Mouse (Mus musculus): ENCODE data around the gene Agap1. TPM values are rescaled to one million over a fixed set of nuclear protein-coding genes. Genes with fewer than 3 reads are reported as not detected.

Gene Agap1
- total RNA-seq, 2 experiments from 2014 or later, result 16.5 to 26.3 TPM

- DNase-seq, result no peak
- intact Hi-C loops (cut with DNase I), result no loop called here
These were observed 235.1 kb downstream of the Agap1 start for GRCm38 (mm10) chr1:89689544-89690212.

- DNase-seq, result no peak
- intact Hi-C loops (cut with DNase I), result no loop called here
These were observed 236.5 kb downstream of the Agap1 start for GRCm38 (mm10) chr1:89691096-89691495.

DNA sequence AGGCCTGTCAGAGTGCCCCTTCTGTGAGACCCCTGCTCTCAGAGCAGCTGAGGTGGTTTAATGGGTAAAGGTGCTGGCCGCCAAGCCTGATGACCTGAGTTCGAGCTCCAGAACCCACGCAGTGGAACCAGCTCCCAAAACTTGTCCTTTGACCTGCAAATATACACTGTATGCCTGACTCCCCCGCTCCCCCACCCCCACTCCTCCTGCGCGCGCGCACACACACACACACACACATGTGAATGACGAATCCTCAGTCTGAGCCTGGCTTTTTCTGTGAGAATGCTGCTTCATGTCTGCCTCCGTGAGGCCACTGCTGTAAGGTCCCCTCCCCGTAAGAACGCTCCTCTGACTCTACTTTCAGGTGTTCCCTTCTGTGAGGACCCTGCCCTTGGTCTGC is 237.8 kb downstream of the Agap1 start:
- intact Hi-C loops (cut with DNase I), result no loop called here
- DNase-seq, result no peak

- intact Hi-C loops (cut with DNase I), result no loop called here
These were observed 240.3 kb downstream of the Agap1 start for GRCm38 (mm10) chr1:89694916-89695315.

GRCm38 (mm10) chr1:89697241-89697640 is 242.6 kb downstream of the Agap1 start:
- intact Hi-C loops (cut with DNase I), result no loop called here

More at GRCm38 (mm10) chr1:89694916-89695315, 240.3 kb downstream of the Agap1 start:
- no peak for DNase-seq

DNA sequence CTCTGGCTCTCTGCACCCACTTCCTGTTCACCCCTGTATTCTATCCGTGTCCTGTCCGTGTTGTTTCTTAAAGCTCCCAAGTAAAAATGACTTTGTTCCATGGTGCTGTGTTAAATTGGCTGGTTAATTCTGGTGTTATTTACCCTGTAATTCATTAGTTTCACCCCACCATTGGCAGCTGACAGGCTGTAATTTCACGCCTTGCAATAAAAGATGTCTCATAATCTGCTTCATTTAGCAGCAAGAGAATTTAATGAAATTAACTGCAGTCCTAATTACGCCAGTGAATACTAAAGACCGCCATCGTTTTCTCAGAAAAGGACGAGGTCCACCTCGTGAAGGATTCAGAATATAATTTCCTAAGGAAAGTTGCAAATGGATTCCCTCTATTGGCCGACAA is 245.6 kb downstream of the Agap1 start:
- intact Hi-C loops (cut with DNase I), result no loop called here
- DNase-seq, result no peak

More at GRCm38 (mm10) chr1:89697241-89697640, 242.6 kb downstream of the Agap1 start:
- no peak for DNase-seq

DNA sequence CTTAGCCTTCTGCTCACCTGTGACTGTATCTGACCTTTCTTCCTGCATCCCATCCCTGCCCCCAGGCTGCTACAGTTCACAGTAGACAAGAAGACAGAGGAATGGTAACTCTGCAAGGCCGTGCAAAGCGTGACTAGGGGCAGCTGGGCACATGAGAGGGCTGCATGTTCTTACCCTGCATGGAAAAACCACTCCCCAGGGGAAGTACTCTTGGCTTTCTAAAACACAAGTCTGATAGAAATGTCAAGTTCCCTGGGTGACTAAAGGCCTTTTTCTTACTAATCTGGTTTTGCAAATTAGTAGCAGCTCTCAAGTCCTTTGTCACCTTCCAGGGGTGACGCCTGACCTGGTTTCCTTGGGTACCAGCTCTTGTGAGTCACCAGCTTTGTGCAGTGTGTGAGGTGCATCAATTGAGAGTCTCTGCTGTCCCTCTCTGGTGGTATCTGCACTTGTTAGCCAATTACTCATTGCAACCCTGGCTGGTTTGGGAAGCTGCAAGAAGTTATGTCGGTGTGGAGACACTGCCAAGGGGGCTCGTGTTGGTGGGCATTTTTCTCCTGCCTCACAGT is 246.6 kb downstream of the Agap1 start:
- intact Hi-C loops (cut with DNase I), result no loop called here
- no peak for DNase-seq

- intact Hi-C loops (cut with DNase I), result no loop called here
- DNase-seq, result no peak
These were observed 248.7 kb downstream of the Agap1 start for GRCm38 (mm10) chr1:89703294-89703693.

GRCm38 (mm10) chr1:89705670-89706069 is 251.1 kb downstream of the Agap1 start:
- intact Hi-C loops (cut with DNase I), result no loop called here
- DNase-seq, result no peak

GRCm38 (mm10) chr1:89706862-89707261 is 252.3 kb downstream of the Agap1 start:
- DNase-seq, result no peak
- intact Hi-C loops (cut with DNase I), result no loop called here

DNA sequence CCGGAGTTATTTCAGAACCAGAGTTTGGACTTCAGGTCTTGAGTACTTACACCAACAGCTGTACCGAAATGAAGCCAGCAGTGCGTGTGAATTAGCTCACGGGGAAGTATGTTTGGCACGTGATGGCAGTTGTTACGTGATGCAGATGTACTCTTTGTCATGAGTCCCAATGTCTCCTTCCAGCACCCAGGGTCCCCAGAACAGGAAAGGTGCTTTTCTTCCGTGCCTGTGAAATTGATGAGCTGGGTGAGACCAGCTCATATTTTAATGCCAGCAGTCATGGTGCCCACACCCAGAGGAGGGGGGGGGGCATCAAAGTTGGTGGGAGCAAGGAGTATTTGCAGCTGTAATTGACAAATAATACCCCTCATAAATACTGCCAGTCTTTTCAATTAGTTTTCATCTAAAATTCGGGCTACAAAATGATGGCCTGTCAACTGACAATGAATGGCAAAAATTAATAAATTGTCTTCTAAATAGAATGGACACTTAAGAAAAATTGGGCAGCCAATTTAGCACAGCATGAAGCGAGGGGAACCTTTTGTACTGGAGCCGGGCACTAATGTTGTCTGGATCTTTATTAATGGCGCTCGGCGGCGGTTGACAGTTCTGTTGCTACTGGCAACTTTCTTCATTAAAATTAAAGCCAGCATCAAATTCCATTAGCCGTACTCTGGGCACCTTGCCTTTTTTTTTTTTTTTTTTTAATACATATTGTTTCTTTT is 253.3 kb downstream of the Agap1 start:
- no peak for DNase-seq
- intact Hi-C loops (cut with DNase I), result no loop called here

DNA sequence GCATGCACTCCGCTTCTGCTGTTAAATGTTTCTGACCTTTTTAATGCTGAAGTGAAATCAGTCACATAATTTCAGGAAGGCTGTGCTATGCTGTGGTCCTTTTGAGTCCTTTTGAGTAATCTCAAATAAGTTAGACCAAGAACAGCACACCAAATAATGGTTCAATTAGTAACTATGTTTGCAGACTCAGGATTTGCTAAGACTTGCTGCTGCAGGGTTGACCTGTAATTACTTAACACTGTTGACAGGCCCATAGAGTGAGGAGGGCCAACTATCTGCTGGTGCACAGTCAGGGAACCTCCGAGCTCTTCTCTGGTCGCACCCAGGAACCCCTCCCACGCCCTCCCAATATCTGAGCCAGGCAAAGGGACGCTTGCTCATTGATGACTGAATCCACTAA is 255.2 kb downstream of the Agap1 start:
- no peak for DNase-seq
- intact Hi-C loops (cut with DNase I), result no loop called here

DNA sequence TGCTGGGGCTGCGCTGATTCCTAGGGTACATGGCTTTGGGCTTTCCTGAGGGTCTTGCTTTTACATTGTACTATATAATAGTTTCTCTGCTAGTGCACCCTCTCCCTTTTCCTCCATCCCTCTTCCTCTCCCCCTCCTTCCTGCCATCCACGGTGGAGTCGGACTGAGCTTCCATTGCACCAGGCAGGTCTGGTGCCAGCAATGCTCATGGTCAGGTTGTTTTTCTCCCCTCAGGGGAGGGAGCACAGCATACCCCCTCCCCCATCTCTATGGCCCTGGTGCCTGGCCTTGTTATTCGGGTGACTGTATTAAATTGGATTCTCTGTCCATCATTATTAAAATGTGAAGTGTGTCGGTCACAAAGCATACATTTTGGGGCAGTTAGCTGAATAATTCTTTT is 259.1 kb downstream of the Agap1 start:
- intact Hi-C loops (cut with DNase I), result no loop called here
- no peak for DNase-seq

- intact Hi-C loops (cut with DNase I), result no loop called here
- DNase-seq, result no peak
These were observed 259.8 kb downstream of the Agap1 start for GRCm38 (mm10) chr1:89714165-89714980.

GRCm38 (mm10) chr1:89716234-89716633 is 261.6 kb downstream of the Agap1 start:
- intact Hi-C loops (cut with DNase I), result no loop called here
- no peak for DNase-seq

GRCm38 (mm10) chr1:89717100-89717499 is 262.5 kb downstream of the Agap1 start:
- intact Hi-C loops (cut with DNase I), result no loop called here
- no peak for DNase-seq

GRCm38 (mm10) chr1:89718782-89719403 is 264.3 kb downstream of the Agap1 start:
- no peak for DNase-seq
- intact Hi-C loops (cut with DNase I), result no loop called here

DNA sequence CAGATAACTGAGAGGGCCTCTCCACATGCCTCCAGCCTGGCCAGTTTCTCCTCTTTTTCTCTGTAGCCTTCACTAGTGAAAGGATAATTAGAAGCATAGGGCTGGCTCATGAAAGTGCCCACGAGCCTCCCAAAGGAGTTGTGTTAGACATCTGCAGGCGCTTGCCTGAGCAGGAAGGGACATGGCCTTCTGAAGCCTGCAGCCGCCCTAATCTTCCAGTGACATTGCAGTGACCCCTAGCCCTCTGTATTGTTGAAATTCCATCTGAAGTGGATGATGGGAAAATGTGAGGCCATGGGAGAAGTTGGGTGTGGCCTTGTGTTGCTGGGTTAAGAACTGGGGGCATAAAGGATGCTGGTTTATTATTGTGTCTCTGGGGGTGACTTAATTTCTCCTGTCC is 269.5 kb downstream of the Agap1 start:
- DNase-seq, result no peak
- intact Hi-C loops (cut with DNase I), result no loop called here

DNA sequence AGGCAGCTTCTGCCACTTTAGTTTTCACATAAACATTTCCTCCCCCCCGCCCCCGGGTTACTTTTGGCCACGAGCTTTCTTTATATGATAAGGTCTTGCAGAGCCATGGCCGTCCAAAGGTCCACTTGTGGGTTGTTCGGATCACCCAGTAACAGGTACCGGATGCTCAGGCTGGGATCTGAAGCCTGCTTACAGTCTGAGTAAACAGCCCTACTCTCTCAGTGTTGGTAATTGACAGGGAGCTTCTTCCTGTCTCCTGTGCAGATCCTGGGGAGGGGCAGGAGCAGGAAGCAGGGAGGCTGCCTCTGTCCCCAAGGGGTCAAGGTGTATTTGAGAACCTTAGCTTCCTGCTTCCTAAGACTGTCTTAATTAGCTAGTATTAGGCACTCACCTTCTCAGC is 269.9 kb downstream of the Agap1 start:
- DNase-seq, result no peak

GRCm38 (mm10) chr1:89724957-89725356 is 270.4 kb downstream of the Agap1 start:
- DNase-seq, result no peak
- intact Hi-C loops (cut with DNase I), result no loop called here

More for the DNA sequence above, 269.9 kb downstream of the Agap1 start:
- intact Hi-C loops (cut with DNase I), result no loop called here

GRCm38 (mm10) chr1:89728481-89728880 is 273.9 kb downstream of the Agap1 start:
- intact Hi-C loops (cut with DNase I), result no loop called here
- no peak for DNase-seq

Measured in gastrocnemius, postnatal 36 days (tissue).